Mouse (Mus musculus) megakaryocyte-erythroid progenitor cell, adult 5-6 weeks (primary cell): ENCODE measurements at regions not wholly inside any gene's neighbourhood (a gene's known extent, or its start where the extent isn't known, plus 50 kb on each side); places are given as distances from the start of the nearest gene placed in this dataset.
"Not testable (repeated sequence)": the region's sequence is repeated elsewhere in the genome, so short reads cannot be mapped to it uniquely, and the experiment has no call there.

ENCODE experiments used
- ATAC-seq: replicated peaks from 2 replicates; pipeline ENCODE4 v1.8.0; 2016; ENCODE audit warnings: mild to moderate bottlenecking, inconsistent platforms; ENCODE audit not compliant: severe bottlenecking, poor library complexity, low FRiP score, low TSS enrichment

DNA sequence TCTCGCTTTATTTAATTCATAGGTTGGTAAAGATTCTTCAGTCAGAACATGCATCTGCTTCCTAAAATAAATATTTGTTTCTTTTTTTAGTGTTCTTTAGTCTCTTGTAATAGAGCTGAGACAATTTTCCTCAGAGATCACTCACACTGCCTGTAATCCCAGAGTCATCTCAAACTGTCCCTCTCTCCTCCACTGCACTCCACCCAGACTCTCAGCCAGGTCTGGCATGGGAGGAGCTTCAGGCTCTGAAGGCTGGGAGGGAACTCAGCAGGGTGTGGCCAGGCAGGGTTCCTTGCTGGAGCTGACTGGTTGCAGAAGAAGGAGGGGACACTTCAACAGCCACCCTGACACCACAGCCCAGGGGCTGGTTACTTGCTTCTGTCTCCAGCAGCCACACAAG, 536.9 kb upstream of the Olfr1507 start:
- peak; percentile 58 for ATAC-seq

DNA sequence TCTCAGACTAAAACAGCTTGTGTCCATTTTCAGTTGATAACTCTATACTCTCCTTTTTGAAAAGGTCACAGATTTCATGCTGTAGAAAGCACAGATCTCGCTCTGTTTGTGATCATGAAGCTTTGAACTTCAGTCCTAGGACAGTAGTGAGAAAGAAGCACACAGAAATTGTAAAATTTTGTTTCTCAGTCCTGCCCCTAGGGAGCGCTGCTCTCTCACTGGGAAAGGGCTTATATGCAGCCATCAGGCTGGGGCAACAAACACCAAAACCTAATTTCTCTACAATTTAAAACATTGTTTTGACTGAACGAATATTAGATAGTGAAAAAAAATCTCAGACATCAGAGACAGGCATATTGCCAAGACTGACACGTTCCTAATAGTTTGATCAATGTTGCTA, 534.7 kb upstream of the Olfr1507 start:
- not testable (repeated sequence) for ATAC-seq

DNA sequence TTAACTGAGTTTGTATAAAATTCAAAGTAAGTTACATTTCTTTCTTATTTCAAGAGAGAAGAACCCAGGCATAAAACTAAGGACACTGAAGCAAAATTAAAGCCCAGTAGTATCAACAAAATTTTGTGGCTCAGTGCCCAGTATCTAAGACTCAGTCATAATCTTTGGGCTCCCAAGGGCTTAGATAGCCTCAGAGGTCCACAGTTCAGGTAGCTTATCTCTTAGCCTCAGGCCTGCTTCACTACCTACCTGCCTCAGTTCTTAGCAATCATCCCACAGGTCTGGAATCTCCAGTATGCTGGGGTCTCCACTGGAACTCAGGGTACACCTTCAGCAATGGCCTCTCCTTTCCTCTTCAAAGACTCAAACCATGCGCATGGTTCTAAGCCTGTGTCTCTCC, 531.4 kb upstream of the Olfr1507 start:
- ATAC-seq = peak; percentile 65

DNA sequence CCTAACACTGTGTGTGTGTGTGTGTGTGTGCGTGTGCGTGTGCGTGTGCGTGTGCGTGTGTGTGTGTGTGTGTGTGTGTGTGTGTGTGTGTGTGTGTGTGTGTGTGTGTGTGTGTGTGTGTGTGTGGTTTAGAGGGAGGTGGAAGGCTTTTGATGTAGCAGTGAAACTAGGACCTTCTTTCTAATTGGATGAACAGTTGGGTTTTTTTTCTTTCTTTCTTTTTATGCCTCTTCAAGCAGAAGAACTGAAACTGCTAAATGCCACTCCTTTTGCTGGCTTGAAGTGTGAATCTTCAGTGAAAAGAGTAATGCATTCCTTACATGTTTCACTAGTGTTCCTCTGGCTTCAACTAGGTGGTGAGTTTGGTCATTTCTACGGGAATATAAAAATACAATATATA, 524.6 kb upstream of the Olfr1507 start:
- ATAC-seq = not testable (repeated sequence)

- ATAC-seq = peak; percentile 56
These were observed 512.2 kb upstream of the Olfr1507 start for GRCm38 (mm10) chr14:53007741-53008140.

DNA sequence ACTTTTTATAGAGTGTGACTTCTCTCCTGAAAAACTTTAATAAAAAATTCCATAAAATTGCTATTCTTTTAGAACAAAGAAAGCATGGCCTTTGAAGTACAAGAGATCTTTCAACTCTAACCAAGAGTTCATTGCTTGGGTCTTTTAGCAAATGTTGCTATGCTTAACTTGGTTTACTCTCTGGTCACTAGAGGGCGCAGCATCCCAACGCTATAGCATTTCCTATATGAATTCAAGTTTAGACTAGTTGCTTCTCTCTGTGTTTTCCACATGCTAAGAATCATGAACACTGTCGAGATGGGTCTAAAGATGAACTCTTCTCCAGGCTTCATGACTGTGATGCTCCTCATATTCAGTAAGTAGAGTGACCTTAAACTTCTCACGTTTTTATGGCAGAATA, 511.8 kb upstream of the Olfr1507 start:
- ATAC-seq = peak; percentile 93

- ATAC-seq = not testable (repeated sequence)
These were observed 505.7 kb upstream of the Olfr1507 start for GRCm38 (mm10) chr14:53001289-53001688.

- not testable (repeated sequence) for ATAC-seq
These were observed 496.7 kb upstream of the Olfr1507 start for GRCm38 (mm10) chr14:52992106-52992760.

- not testable (repeated sequence) for ATAC-seq
These were observed 495.7 kb upstream of the Olfr1507 start for GRCm38 (mm10) chr14:52991328-52991665.

GRCm38 (mm10) chr14:52990569-52991327, 495.2 kb upstream of the Olfr1507 start:
- peak; percentile 75 for ATAC-seq

GRCm38 (mm10) chr14:52989940-52990339, 494.4 kb upstream of the Olfr1507 start:
- peak; percentile 69 for ATAC-seq

GRCm38 (mm10) chr14:52988563-52988962, 493.0 kb upstream of the Olfr1507 start:
- ATAC-seq = peak; percentile 43; the same call in 1 of the 2 replicates

DNA sequence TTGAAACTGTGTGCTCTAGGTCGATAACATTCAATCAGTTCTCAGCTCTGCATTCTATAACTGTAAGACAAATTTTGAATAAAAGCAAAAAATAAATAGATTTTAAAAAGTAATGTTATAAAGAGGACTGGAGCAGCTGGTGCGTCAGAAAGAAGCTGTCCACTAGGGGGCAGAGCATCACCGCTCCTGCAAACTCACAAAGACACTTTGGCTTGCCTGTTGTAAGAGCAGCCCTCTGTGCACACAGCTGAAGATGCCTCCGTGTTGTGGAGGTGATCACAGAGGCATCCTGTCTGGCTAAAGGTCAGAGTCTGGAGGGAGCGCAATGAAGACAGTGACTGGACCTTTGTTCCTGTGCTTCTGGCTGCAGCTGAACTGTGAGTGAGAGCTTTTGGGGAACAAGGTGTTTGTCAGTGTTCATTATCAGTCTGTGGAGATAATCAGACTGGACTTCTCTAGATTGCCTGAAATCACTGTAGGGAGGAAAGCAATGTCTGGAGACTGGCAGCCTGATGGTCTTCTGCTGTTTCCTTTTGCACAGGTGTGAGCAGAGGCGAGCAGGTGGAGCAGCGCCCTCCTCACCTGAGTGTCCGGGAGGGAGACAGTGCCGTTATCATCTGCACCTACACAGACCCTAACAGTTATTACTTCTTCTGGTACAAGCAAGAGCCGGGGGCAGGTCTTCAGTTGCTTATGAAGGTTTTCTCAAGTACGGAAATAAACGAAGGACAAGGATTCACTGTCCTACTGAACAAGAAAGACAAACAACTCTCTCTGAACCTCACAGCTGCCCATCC, 476.9 kb upstream of the Olfr1507 start:
- ATAC-seq = peak; percentile 95

DNA sequence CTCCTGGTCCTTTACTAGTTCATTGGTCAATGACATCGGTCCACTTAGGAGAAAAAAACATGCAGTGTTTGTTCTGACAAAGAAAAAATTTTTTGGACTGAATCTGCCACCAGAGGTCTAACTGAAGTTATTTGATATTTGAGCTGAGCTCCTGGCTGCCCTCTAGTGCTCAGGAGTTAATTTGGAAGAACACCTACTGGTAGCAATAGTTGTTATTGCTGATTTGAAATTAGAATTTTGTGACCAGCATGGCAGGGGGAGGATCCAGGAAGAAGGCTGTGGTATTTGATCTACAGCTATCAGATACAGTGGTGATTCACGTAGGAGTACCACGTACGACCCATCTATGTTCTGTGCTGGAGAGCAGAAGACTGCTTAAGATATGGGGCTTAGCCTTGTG, 466.6 kb upstream of the Olfr1507 start:
- peak; percentile 89 for ATAC-seq

GRCm38 (mm10) chr14:52956515-52956914, 461.0 kb upstream of the Olfr1507 start:
- not testable (repeated sequence) for ATAC-seq

DNA sequence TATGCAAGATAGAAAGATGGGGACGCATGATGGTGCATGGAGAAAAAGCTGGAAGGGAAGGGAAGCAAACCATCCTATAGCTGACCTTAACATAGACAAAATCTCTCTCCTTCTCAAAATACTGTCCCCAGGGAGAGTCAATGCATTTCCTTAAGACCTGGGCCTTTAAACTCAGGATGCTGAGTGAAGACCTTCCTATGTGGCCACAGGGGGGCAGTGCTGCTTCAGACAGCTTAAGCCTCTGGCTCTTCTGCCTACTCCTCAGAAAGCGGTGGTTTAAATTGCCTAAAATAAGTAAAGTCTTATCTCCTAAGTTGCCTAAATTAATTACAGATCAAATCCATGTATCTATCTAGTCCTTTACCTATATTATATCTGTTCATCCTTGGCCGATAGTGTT, 449.4 kb upstream of the Olfr1507 start:
- peak; percentile 94 for ATAC-seq

DNA sequence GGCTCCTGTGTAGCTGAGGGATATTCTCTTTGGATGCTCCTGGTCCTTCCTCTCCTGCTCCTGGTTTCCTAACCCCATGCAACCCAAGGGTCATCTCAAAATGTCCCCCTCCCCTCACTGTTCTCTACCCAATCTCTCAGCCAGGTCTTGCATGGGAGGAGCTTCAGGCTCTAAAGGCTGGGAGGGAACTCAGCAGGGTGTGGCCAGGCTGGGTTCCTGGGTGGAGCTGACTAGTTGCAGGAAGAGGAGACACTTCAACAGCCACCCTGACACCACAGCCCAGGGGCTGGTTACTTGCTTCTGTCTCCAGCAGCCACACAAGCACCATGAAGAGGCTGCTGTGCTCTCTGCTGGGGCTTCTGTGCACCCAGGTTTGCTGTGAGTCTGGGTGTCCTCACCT, 446.9 kb upstream of the Olfr1507 start:
- peak; percentile 69 for ATAC-seq

GRCm38 (mm10) chr14:52941747-52942146, 446.2 kb upstream of the Olfr1507 start:
- ATAC-seq = not testable (repeated sequence)

DNA sequence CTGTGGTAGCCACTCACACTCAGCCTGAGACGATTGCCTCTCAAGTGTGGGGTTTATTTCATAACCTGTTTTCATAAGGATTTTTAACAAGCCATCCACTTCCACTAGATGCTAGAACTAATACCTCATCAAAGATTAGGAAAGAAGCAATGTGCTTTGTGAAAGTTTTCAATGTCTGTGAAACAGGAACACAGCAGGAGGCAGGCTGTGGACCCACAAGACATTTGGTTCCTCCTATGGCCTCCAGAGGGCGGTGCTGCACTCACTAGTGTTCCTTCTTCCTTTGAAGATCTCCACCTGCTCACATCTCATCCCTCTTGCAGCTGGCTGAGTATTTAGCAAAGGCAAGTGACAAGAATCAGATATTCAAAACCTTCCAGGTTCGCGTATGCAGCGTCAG, 424.6 kb upstream of the Olfr1507 start:
- 0 out of 2 replicates have a peak, but pooled peaks have one; percentile 44 for ATAC-seq

- ATAC-seq = peak; percentile 83
These were observed 418.3 kb upstream of the Olfr1507 start for GRCm38 (mm10) chr14:52913814-52914213.
